Mouse (Mus musculus): ENCODE measurements around the gene 1110017D15Rik. TPM values are rescaled to one million over a fixed set of nuclear protein-coding genes. Genes with fewer than 3 reads are reported as not detected.

Gene 1110017D15Rik
- polyA plus RNA-seq, 1 experiment from 2014 or later: 11.1 TPM

- Histone ChIP-seq H3K36me3 (ENCODE audit: control insufficient read depth, insufficient read depth) (no peaks in the 10 kb centered on the region), H3K4me1 (replicated peaks; ENCODE audit: control insufficient read depth, insufficient read depth, low read length) (peaks cover 28% of the 10 kb centered on the region), H3K4me2 (ENCODE audit: low read length) (peak overlapping the region; percentile 91; the same call in 1 of the 2 replicates), H3K9ac (replicated peaks; ENCODE audit: low read depth, low read length) (no peak overlapping the region), H3K9me3 (ENCODE audit: control insufficient read depth, low read length) (no peaks in the 10 kb centered on the region), H3K27ac (ENCODE audit: low read length) (no peak overlapping the region; the same call in 1 of the 2 replicates), H3K4me3 (replicated peaks; ENCODE audit: low read length) (no peak overlapping the region; the same call in 1 of the 2 replicates), H3K27me3 (replicated peaks; ENCODE audit: control insufficient read depth, insufficient read depth, low read length) (peaks cover 8% of the 10 kb centered on the region; the same call in 1 of the 2 replicates)
- WGBS: 13% methylated on average over 13 of the region's 13 CpGs
- no peak for ATAC-seq
These were observed 11.0 kb downstream of the 1110017D15Rik start for GRCm38 (mm10) chr4:41506156-41506555.

- peaks cover 28% of the 10 kb centered on the region for H3K4me1 ChIP-seq (replicated peaks; ENCODE audit: control insufficient read depth, insufficient read depth, low read length)
- no peak overlapping the region for H3K27ac ChIP-seq (ENCODE audit: low read length)
- no peak overlapping the region for H3K9ac ChIP-seq (replicated peaks; ENCODE audit: low read depth, low read length)
- WGBS: 53% methylated on average over 11 of the region's 11 CpGs
- no peak for ATAC-seq
- H3K36me3 ChIP-seq (ENCODE audit: control insufficient read depth, insufficient read depth): no peaks in the 10 kb centered on the region
- H3K4me3 ChIP-seq (replicated peaks; ENCODE audit: low read length): no peak overlapping the region
- no peak overlapping the region for H3K4me2 ChIP-seq (ENCODE audit: low read length)
- peaks cover 16% of the 10 kb centered on the region for H3K27me3 ChIP-seq (replicated peaks; ENCODE audit: control insufficient read depth, insufficient read depth, low read length)
- no peaks in the 10 kb centered on the region for H3K9me3 ChIP-seq (ENCODE audit: control insufficient read depth, low read length)
These were observed 12.0 kb downstream of the 1110017D15Rik start for GRCm38 (mm10) chr4:41505131-41505551.

- Histone ChIP-seq H3K9me3 (ENCODE audit: control insufficient read depth, low read length) (no peaks in the 10 kb centered on the region), H3K36me3 (ENCODE audit: control insufficient read depth, insufficient read depth) (no peaks in the 10 kb centered on the region), H3K27ac (ENCODE audit: low read length) (no peak overlapping the region), H3K27me3 (replicated peaks; ENCODE audit: control insufficient read depth, insufficient read depth, low read length) (peaks cover 24% of the 10 kb centered on the region), H3K4me2 (ENCODE audit: low read length) (no peak overlapping the region), H3K4me1 (replicated peaks; ENCODE audit: control insufficient read depth, insufficient read depth, low read length) (peaks cover 28% of the 10 kb centered on the region), H3K4me3 (replicated peaks; ENCODE audit: low read length) (no peak overlapping the region), H3K9ac (replicated peaks; ENCODE audit: low read depth, low read length) (no peak overlapping the region)
- 74% methylated on average over 5 of the region's 5 CpGs for WGBS
- ATAC-seq: no peak
These were observed 12.8 kb downstream of the 1110017D15Rik start for GRCm38 (mm10) chr4:41504325-41504724.

DNA sequence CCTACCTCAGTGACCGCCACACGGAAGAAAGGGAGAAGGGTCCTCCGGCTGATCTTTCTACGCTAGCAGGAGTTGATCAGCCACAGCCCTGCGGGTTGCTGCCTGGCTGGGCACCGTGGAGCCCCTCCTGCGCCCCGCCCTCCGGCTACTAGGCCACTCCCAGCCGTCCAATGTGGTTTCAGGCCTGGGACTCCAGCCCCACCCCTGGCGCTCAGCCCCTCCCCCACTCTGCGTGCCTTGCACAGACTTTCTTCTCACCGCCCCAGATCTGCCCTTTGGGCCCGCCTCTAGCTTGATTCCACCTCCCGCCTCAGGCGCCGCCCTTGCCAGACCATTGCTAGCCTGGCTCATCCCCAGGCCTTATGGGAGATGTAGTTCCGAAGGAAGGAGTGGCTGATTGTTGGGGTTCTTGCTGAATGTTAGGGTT lies 14.1 kb downstream of the 1110017D15Rik start, which contains the start of gene AI464131:
TSS of gene AI464131 (minus strand) at position 91 of the 427 bp plus-strand sequence.
- ATAC-seq: peak; percentile 86
- peak within 1 kb of the TSS; percentile 44; the same call in 1 of the 2 replicates for H3K9ac ChIP-seq (replicated peaks; ENCODE audit: low read depth, low read length)
- no peak within 1 kb of the TSS for H3K27ac ChIP-seq (ENCODE audit: low read length)
- peaks cover 40% of the 10 kb centered on the region for H3K4me1 ChIP-seq (replicated peaks; ENCODE audit: control insufficient read depth, insufficient read depth, low read length)
- H3K9me3 ChIP-seq (ENCODE audit: control insufficient read depth, low read length): no peaks in the 10 kb centered on the region
- peaks cover 35% of the 10 kb centered on the region for H3K27me3 ChIP-seq (replicated peaks; ENCODE audit: control insufficient read depth, insufficient read depth, low read length)
- peak within 1 kb of the TSS; percentile 39 for H3K4me3 ChIP-seq (replicated peaks; ENCODE audit: low read length)
- 3% methylated on average over 16 of the region's 18 CpGs for WGBS
- peak within 1 kb of the TSS; percentile 50 for H3K4me2 ChIP-seq (ENCODE audit: low read length)
- H3K36me3 ChIP-seq (ENCODE audit: control insufficient read depth, insufficient read depth): no peaks in the 10 kb centered on the region

DNA sequence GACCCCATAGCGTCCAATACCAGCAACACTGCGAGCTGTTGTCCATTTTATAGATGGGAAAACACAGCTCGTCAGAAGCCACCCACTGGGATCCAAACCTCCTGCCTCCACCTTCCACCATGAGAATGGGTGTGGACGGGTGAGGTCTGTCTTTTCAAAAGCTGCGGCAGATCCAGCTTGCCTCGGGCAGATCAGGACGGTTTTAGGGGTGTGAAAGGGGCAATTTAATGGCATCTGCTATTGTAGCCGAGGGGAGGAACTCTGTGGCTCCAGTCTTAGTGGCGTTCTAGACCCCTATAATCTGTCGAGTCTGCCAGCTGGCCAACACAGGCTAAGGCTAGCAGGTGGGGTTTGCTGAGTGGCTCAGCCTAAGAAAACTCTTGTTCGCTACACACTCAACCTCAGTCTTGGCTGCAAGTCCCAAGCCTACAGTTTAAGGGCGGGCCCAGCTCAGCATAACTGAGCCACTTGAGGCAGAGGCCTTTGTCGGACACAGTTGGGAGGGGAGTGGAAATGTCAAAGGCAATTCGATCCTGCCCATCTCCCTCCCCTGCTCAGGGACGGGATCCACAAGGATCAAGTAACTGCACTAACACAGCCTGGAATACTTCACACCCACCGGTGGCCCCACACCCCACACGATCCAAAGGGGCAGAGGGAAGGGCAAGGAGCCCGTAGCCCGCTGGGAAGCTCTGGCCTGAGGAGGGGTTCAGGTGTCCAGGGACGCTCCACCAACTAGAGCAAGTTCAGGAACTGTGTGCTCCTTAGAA lies 14.8 kb downstream of the 1110017D15Rik start:
- Histone ChIP-seq H3K4me2 (ENCODE audit: low read length) (peak overlapping the region; percentile 50), H3K36me3 (ENCODE audit: control insufficient read depth, insufficient read depth) (no peaks in the 10 kb centered on the region), H3K9me3 (ENCODE audit: control insufficient read depth, low read length) (no peaks in the 10 kb centered on the region), H3K27ac (ENCODE audit: low read length) (no peak overlapping the region), H3K9ac (replicated peaks; ENCODE audit: low read depth, low read length) (peak overlapping the region; percentile 44; the same call in 1 of the 2 replicates), H3K4me1 (replicated peaks; ENCODE audit: control insufficient read depth, insufficient read depth, low read length) (peaks cover 40% of the 10 kb centered on the region), H3K27me3 (replicated peaks; ENCODE audit: control insufficient read depth, insufficient read depth, low read length) (peaks cover 40% of the 10 kb centered on the region), H3K4me3 (replicated peaks; ENCODE audit: low read length) (peak overlapping the region; percentile 39)
- 9% methylated on average over 20 of the region's 20 CpGs for WGBS
- peak; percentile 6 for ATAC-seq

DNA sequence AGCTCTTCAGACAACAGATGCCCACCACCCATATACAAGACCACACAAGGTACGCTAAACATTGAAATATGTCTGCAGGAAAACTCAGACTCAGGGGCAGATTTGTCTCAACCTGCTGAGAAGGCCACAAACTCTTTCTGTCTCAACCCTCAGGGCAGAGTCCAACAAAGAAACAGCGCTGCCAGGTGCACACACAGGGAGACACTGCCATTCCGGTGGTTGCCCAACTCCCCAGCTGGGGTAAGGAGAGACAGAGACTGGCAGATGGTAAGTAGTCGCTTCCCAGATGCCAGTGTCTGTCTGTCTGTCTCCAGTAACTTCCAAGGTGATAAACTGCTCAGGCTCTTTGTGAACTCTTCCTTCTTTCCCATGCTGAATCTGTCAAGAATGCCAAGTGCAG lies 16.3 kb downstream of the 1110017D15Rik start:
- H3K4me2 ChIP-seq (ENCODE audit: low read length): no peak overlapping the region
- no peaks in the 10 kb centered on the region for H3K36me3 ChIP-seq (ENCODE audit: control insufficient read depth, insufficient read depth)
- no peak overlapping the region for H3K4me3 ChIP-seq (replicated peaks; ENCODE audit: low read length)
- no peak overlapping the region for H3K9ac ChIP-seq (replicated peaks; ENCODE audit: low read depth, low read length)
- peaks cover 40% of the 10 kb centered on the region for H3K4me1 ChIP-seq (replicated peaks; ENCODE audit: control insufficient read depth, insufficient read depth, low read length)
- H3K27ac ChIP-seq (ENCODE audit: low read length): no peak overlapping the region
- 73% methylated on average over 4 of the region's 4 CpGs for WGBS
- H3K27me3 ChIP-seq (replicated peaks; ENCODE audit: control insufficient read depth, insufficient read depth, low read length): peaks cover 46% of the 10 kb centered on the region
- H3K9me3 ChIP-seq (ENCODE audit: control insufficient read depth, low read length): no peaks in the 10 kb centered on the region
- no peak for ATAC-seq

DNA sequence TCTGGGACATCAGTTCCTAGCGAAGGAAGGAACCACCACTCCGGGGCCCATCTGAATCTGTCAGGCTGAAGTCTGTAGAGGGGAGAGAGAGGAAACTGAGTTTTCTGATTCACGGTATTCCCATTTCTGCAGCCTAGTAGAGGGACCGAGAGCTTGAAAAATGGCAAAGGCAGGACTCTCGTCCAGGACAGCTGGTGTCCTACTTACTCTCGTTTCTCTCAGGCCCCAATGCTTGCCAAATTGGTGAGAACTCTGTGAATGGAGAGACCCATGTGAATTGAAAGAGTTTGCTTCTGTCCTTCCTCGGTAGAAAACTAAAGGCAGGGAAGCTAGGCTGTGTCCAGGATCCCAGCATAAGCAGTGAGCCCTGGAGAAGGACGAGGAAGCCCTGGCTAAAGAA lies 17.5 kb downstream of the 1110017D15Rik start:
- WGBS: 58% methylated on average over 8 of the region's 8 CpGs
- H3K27ac ChIP-seq (ENCODE audit: low read length): no peak overlapping the region
- peaks cover 46% of the 10 kb centered on the region for H3K27me3 ChIP-seq (replicated peaks; ENCODE audit: control insufficient read depth, insufficient read depth, low read length)
- H3K9ac ChIP-seq (replicated peaks; ENCODE audit: low read depth, low read length): no peak overlapping the region
- no peak overlapping the region for H3K4me2 ChIP-seq (ENCODE audit: low read length)
- no peaks in the 10 kb centered on the region for H3K9me3 ChIP-seq (ENCODE audit: control insufficient read depth, low read length)
- no peak for ATAC-seq
- H3K36me3 ChIP-seq (ENCODE audit: control insufficient read depth, insufficient read depth): no peaks in the 10 kb centered on the region
- H3K4me3 ChIP-seq (replicated peaks; ENCODE audit: low read length): no peak overlapping the region
- H3K4me1 ChIP-seq (replicated peaks; ENCODE audit: control insufficient read depth, insufficient read depth, low read length): peaks cover 43% of the 10 kb centered on the region

GRCm38 (mm10) chr4:41498921-41499391 lies 18.2 kb downstream of the 1110017D15Rik start:
- H3K9me3 ChIP-seq (ENCODE audit: control insufficient read depth, low read length): no peaks in the 10 kb centered on the region
- H3K36me3 ChIP-seq (ENCODE audit: control insufficient read depth, insufficient read depth): no peaks in the 10 kb centered on the region

DNA sequence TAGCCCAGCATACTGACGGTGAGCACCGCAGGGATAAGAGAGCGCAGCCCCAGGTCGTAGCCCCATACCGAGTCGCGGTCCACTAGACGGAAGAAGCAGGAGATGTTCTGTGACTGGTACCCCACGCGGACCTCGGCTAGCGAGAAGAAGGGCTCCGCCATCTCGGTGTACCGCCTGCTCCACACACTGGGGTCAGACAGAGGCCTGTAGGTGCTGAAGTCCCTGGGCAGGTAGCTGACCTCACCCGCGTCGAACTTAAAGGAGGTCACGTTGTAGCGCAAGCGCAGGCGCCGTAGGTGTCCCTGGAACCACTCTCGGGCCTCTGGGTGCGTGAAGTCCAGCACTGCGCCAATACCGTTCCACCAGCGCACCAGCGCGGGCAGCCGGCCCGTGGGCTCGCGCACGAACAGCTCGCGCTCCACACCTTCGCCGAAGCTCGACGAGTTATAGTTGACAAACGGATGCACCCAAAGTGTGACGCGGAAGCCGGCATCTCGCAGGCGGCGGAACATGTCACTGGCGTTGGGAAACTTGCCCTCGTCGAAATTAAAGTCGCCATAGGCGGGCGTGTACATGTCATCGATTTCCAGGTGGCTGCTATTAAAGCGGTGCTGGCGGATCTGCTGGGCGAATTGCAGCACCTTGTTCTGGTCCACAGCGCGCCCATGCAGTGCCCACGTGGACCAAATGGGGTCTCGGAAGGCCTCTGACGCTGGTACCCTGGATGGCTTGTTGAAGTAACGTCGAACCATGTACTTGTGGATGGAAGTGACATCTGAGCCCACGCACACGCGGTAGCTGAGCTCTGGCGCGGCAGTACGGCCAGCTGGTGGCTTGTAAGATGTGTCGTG lies 18.9 kb downstream of the 1110017D15Rik start:
- WGBS: 11% methylated on average over 72 of the region's 72 CpGs
- no peak for ATAC-seq
- peaks cover 41% of the 10 kb centered on the region for H3K4me1 ChIP-seq (replicated peaks; ENCODE audit: control insufficient read depth, insufficient read depth, low read length)
- no peaks in the 10 kb centered on the region for H3K9me3 ChIP-seq (ENCODE audit: control insufficient read depth, low read length)
- no peak overlapping the region for H3K27ac ChIP-seq (ENCODE audit: low read length)
- peak overlapping the region; percentile 42 for H3K4me3 ChIP-seq (replicated peaks; ENCODE audit: low read length)
- peak overlapping the region; percentile 48 for H3K9ac ChIP-seq (replicated peaks; ENCODE audit: low read depth, low read length)
- H3K36me3 ChIP-seq (ENCODE audit: control insufficient read depth, insufficient read depth): no peaks in the 10 kb centered on the region
- peaks cover 46% of the 10 kb centered on the region for H3K27me3 ChIP-seq (replicated peaks; ENCODE audit: control insufficient read depth, insufficient read depth, low read length)
- peak overlapping the region; percentile 60 for H3K4me2 ChIP-seq (ENCODE audit: low read length)

More at GRCm38 (mm10) chr4:41498921-41499391, 18.2 kb downstream of the 1110017D15Rik start:
- Histone ChIP-seq H3K4me3 (replicated peaks; ENCODE audit: low read length) (peak overlapping the region; percentile 42), H3K4me2 (ENCODE audit: low read length) (peak overlapping the region; percentile 60), H3K27ac (ENCODE audit: low read length) (no peak overlapping the region), H3K9ac (replicated peaks; ENCODE audit: low read depth, low read length) (peak overlapping the region; percentile 25; the same call in 1 of the 2 replicates), H3K27me3 (replicated peaks; ENCODE audit: control insufficient read depth, insufficient read depth, low read length) (peaks cover 46% of the 10 kb centered on the region), H3K4me1 (replicated peaks; ENCODE audit: control insufficient read depth, insufficient read depth, low read length) (peaks cover 43% of the 10 kb centered on the region)
- ATAC-seq: no peak
- WGBS: 16% methylated on average over 43 of the region's 43 CpGs

Measured in forebrain, embryonic 16.5 days (tissue).